Mouse (Mus musculus) adrenal gland, adult 8-10 months (tissue): ENCODE measurements at regions not wholly inside any gene's neighbourhood (a gene's known extent, or its start where the extent isn't known, plus 50 kb on each side); places are given as distances from the start of the nearest gene placed in this dataset.
"Not testable (repeated sequence)": the region's sequence is repeated elsewhere in the genome, so short reads cannot be mapped to it uniquely, and the experiment has no call there.

Source experiments
- DNase-seq: peaks from one replicate; pipeline ENCODE4 v3.0.0; 2022

GRCm38 (mm10) chr9:3116311-3116710, 79.6 kb downstream of the Gm10715 start:
- DNase-seq, result not testable (repeated sequence)

- DNase-seq, result no peak
These were observed 124.5 kb downstream of the Gm10715 start for GRCm38 (mm10) chr9:3161181-3161580.

- DNase-seq, result no peak
These were observed 147.7 kb downstream of the Gm10715 start for GRCm38 (mm10) chr9:3184343-3184742.

- peak; percentile 47 for DNase-seq
These were observed 135.6 kb upstream of the Alkbh8 start for GRCm38 (mm10) chr9:3199151-3200018.

- DNase-seq, result not testable (repeated sequence)
These were observed 135.0 kb upstream of the Alkbh8 start for GRCm38 (mm10) chr9:3200019-3200347.

DNA sequence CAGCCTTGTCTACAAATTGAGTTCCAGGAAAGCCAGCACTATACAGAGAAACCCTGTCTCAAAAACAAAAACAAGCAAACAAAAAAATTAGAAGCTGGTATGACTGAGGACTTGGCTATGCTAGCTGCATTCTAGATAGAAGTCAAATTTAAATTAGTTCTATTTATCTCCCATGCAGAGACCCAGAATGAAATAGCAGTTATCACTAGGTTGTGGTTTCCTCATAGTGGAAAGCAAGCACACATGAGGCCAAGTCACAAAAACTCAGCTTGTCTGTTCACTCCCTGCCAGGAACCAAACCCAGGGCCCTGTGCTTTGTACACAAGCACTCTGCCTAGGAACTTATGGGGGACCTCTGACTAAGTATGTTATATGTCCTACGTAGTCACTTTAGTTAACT, 126.8 kb upstream of the Alkbh8 start:
- DNase-seq, result not testable (repeated sequence)

DNA sequence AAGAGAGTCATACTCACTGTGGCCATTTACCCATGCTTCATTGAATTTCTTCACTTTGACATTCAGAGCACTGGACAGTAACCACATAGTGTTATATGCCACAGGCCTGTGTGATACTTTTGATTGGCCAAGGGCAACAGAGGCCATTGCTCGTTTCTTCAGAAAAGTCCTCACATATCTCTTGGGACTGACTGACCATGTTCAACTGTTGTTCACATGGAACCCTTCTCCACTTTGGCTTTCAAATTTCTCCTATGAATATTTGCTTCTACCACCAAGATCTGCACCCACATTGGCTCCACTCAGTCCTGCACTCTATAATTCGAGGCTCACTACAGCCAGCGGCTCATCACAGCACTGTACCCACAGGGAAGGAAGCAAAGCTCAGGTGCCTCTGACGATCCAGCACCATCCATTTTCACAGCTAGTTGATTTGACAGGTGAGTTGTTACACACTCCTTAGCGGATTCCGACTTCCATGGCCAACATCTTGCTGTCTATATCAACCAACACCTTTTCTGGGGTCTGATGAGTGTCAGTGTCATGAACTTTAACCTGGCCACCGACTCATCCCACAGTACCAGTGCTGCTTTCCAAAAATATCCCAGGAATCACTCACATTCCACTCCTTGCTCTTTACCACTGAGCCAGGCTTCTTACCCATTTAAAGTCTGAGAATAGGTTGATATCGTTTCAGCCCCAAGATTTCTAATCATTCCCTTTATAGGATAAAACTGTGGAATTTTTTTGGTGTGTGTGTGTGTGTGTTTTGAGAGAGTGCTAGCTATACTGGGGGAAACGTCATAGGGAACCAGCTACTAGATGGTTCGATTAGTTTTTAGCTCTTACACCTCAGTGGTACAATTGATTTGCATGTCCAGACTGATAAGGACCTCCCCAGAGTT, 76.3 kb upstream of the Alkbh8 start:
- peak; percentile 4 for DNase-seq

- no peak for DNase-seq
These were observed 74.8 kb upstream of the Alkbh8 start for GRCm38 (mm10) chr9:3260181-3260580.

GRCm38 (mm10) chr9:3260860-3261259, 74.1 kb upstream of the Alkbh8 start:
- no peak for DNase-seq

DNA sequence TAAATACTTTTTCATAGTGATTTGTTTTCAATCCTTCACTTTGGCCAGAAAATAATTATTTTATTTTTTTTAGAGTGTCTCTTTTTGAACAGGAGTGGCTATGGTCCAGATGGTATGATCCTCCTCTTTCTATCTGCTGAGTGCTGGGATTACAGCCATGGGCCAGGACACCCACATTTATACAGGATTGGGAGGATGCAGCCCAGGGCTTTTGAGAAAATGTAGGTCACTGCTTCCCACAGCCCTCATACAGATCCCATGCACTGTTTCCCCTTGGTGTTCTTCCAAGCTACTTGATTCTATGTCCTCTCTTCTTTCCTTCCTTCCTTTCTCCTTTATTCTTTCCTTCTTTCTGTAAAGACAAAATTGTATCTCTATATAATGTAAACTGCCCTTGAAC, 70.5 kb upstream of the Alkbh8 start:
- DNase-seq, result no peak

DNA sequence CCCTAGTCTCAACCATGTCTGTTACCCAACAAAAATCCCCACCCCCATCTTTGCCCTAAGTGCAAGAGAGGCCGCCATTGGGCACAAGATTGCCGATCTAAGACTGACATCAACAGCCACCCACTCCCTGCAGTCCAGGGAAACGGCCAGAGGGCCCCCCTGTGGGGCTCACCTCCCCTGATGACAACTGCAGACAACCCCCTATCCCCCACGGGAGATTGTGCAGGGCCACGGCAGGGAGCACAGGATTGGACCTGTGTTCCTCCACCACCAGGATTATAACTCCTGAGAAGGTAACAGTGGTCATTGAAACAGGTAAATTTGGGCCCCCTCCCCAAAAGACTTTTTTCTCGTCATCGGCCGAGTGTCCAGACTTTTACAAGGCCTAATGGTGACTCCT, 54.4 kb upstream of the Alkbh8 start:
- DNase-seq, result not testable (repeated sequence)

DNA sequence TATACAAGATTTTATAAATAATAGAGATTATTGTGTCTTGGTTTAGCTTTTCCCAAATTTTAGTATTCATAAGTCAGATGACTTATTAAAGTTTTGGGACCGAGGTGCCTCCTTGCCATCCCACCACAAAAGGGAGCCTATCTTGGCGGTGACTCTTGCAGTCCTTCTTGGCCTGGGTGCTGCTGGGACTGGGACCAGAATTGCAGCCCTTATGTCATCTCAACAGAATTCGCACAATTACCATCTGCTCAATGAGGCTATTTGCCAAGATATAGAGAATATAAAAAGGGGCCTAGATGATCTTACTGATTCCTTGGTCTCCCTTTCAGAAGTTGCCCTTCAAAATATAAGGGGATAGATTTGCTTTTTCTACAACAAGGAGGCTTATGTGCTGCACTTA, 53.0 kb upstream of the Alkbh8 start:
- not testable (repeated sequence) for DNase-seq

DNA sequence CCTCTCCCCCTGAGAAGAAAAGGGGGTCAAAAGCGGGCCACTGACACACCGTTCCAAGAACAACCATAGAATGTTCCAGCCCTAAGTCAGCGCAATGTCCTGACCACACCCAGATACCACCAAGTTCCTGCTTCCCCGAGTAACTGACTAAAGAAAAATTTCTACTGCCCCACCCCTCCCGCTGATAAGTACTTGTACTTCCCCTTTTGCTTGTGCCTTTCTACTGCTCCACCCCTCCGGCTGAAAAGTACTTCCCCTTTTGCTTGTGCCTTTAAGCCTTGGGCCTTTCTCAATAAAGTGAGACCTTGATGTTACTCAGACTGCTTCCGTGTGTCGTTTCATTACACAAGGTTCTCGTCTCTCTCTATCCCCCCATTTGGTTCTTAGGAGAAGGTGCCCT, 51.6 kb upstream of the Alkbh8 start:
- not testable (repeated sequence) for DNase-seq
